Mouse (Mus musculus) liver, adult 2 months (tissue): ENCODE measurements around the gene Cnih4. TPM values are rescaled to one million over a fixed set of nuclear protein-coding genes. Genes with fewer than 3 reads are reported as not detected.

Experiments
- DNase-seq: peaks from one replicate; pipeline ENCODE4 v3.0.0-alpha.2; 2011; ENCODE audit warnings: low read depth, low spot score; ENCODE audit errors: extremely low read depth
- H3K27ac ChIP-seq: fragments of 200-500 bp; replicated peaks from 2 replicates; pipeline ENCODE4 v1.5.1; 2012; ENCODE audit warnings: low read depth, mild to moderate bottlenecking, control low read depth, inconsistent platforms, low read length; ENCODE audit not compliant: insufficient read depth
- H3K27me3 ChIP-seq: fragments of 200-500 bp; 2 replicates; pipeline ENCODE4 v1.6.1; 2012; ENCODE audit warnings: mild to moderate bottlenecking, moderate library complexity, low read length, inconsistent platforms; ENCODE audit not compliant: control insufficient read depth, insufficient read depth
- H3K36me3 ChIP-seq: fragments of 200-500 bp; 2 replicates; pipeline ENCODE4 v1.6.1; 2012; ENCODE audit warnings: low read length, inconsistent platforms; ENCODE audit not compliant: control insufficient read depth, insufficient read depth
- H3K4me1 ChIP-seq: fragments of 200-500 bp; 2 replicates; pipeline ENCODE4 v1.6.1; 2011; ENCODE audit warnings: low read length; ENCODE audit not compliant: control insufficient read depth, insufficient read depth
- H3K4me3 ChIP-seq: fragments of 200-500 bp; 2 replicates; pipeline ENCODE4 v1.5.1; 2011; ENCODE audit warnings: low read depth, mild to moderate bottlenecking, control low read depth, low read length, moderate library complexity; ENCODE audit not compliant: insufficient read depth
- H3K79me2 ChIP-seq: fragments of 200-500 bp; 2 replicates; pipeline ENCODE4 v1.6.1; 2012; ENCODE audit warnings: inconsistent platforms, mild to moderate bottlenecking, low read length, moderate library complexity; ENCODE audit not compliant: control insufficient read depth, insufficient read depth
- H3K9ac ChIP-seq: fragments of 200-500 bp; 2 replicates; pipeline ENCODE4 v1.6.1; 2012; ENCODE audit warnings: low read depth, mild to moderate bottlenecking, control low read depth, inconsistent platforms, low read length
- CTCF ChIP-seq: fragments of 200-500 bp; IDR thresholded peaks from 2 replicates; pipeline ENCODE4 v1.5.1; 2011; ENCODE audit warnings: low read depth, low read length, control low read depth
- POLR2A ChIP-seq: fragments of 200-500 bp; IDR thresholded peaks from 2 replicates; pipeline ENCODE4 v1.6.1; 2011; ENCODE audit warnings: low read length, control low read depth; ENCODE audit not compliant: insufficient read depth; ENCODE audit errors: extremely low read depth
- WGBS: fragments of 180-500 bp; shearing (Covaris S2); methylation state at CpG from one replicate; pipeline ENCODE4 v1.1.7; 2018; 5-methylcytosine and 5-hydroxymethylcytosine counted together
- polyA plus RNA-seq: library from polyadenylated mRNA; depleted of rRNA; stranded (reverse); fragments of >200 nt; gene quantifications from 2 replicates; pipeline ENCODE4 v1.2.3, GENCODE M21; 2012
- total RNA-seq: library from RNA; depleted of rRNA; stranded (reverse); fragments of >200 nt; gene quantifications from 2 replicates; pipeline ENCODE4 v1.2.3, GENCODE M21; 2014

Gene Cnih4
- total and polyA plus RNA-seq, 2 experiments: 6.8 to 6.9 TPM

GRCm38 (mm10) chr1:181138730-181139129 lies 5.8 kb upstream of the Cnih4 start:
- WGBS: 84% methylated on average over 7 of the region's 7 CpGs
- H3K27ac ChIP-seq: no peak overlapping the region
- no peaks in the 10 kb centered on the region for H3K79me2 ChIP-seq
- TF ChIP-seq POLR2A (no peak), CTCF (no peak)
- H3K4me1 ChIP-seq: peaks cover 4% of the 10 kb centered on the region; the same call in 1 of the 2 replicates
- peaks cover 33% of the 10 kb centered on the region for H3K36me3 ChIP-seq
- no peak overlapping the region for H3K4me3 ChIP-seq
- DNase-seq: peak; percentile 28
- H3K9ac ChIP-seq: no peak overlapping the region
- H3K27me3 ChIP-seq: no peaks in the 10 kb centered on the region

GRCm38 (mm10) chr1:181143609-181143949 lies 914 bp upstream of the Cnih4 start:
- H3K27ac ChIP-seq: peak overlapping the region; percentile 49; the same call in 1 of the 2 replicates

GRCm38 (mm10) chr1:181144966-181145365 lies 473 bp downstream of the Cnih4 start:
- 8% methylated on average over 12 of the region's 12 CpGs for WGBS
- Histone ChIP-seq H3K27me3 (no peaks in the 10 kb centered on the region), H3K36me3 (peaks cover 2% of the 10 kb centered on the region; the same call in 1 of the 2 replicates), H3K4me3 (peak overlapping the region; percentile 37), H3K9ac (peak overlapping the region; percentile 58), H3K27ac (no peak overlapping the region), H3K4me1 (peaks cover 6% of the 10 kb centered on the region; the same call in 1 of the 2 replicates), H3K79me2 (peaks cover 3% of the 10 kb centered on the region; the same call in 1 of the 2 replicates)
- no peak for TF ChIP-seq CTCF
- TF ChIP-seq POLR2A: no peak
- peak; percentile 40 for DNase-seq

More at GRCm38 (mm10) chr1:181143609-181143949, 914 bp upstream of the Cnih4 start:
- Histone ChIP-seq H3K4me1 (peaks cover 6% of the 10 kb centered on the region; the same call in 1 of the 2 replicates), H3K79me2 (peaks cover 3% of the 10 kb centered on the region; the same call in 1 of the 2 replicates), H3K4me3 (peak overlapping the region; percentile 92), H3K36me3 (peaks cover 12% of the 10 kb centered on the region), H3K9ac (peak overlapping the region; percentile 84), H3K27me3 (no peaks in the 10 kb centered on the region)
- no peak for DNase-seq
- 1% methylated on average over 12 of the region's 12 CpGs for WGBS
- no peak for TF ChIP-seq POLR2A

GRCm38 (mm10) chr1:181146187-181146586 lies 1.7 kb downstream of the Cnih4 start:
- Histone ChIP-seq H3K4me1 (peaks cover 6% of the 10 kb centered on the region; the same call in 1 of the 2 replicates), H3K27me3 (no peaks in the 10 kb centered on the region), H3K79me2 (peaks cover 7% of the 10 kb centered on the region; the same call in 1 of the 2 replicates), H3K9ac (no peak overlapping the region), H3K4me3 (no peak overlapping the region), H3K27ac (no peak overlapping the region), H3K36me3 (no peaks in the 10 kb centered on the region)
- TF ChIP-seq CTCF (no peak), POLR2A (no peak)
- WGBS: 87% methylated on average over 2 of the region's 2 CpGs
- DNase-seq: no peak

- Histone ChIP-seq H3K4me3 (no peak overlapping the region), H3K79me2 (peaks cover 10% of the 10 kb centered on the region; the same call in 1 of the 2 replicates), H3K4me1 (peaks cover 4% of the 10 kb centered on the region; the same call in 1 of the 2 replicates), H3K36me3 (no peaks in the 10 kb centered on the region), H3K27ac (no peak overlapping the region), H3K27me3 (no peaks in the 10 kb centered on the region), H3K9ac (no peak overlapping the region)
- WGBS: 74% methylated on average over 5 of the region's 5 CpGs
- TF ChIP-seq POLR2A (no peak), CTCF (no peak)
- no peak for DNase-seq
Measured at GRCm38 (mm10) chr1:181148540-181148939, 4.0 kb downstream of the Cnih4 start.

- 84% methylated on average over 3 of the region's 3 CpGs for WGBS
- Histone ChIP-seq H3K79me2 (peaks cover 10% of the 10 kb centered on the region; the same call in 1 of the 2 replicates), H3K27ac (no peak overlapping the region), H3K27me3 (no peaks in the 10 kb centered on the region), H3K9ac (no peak overlapping the region), H3K36me3 (no peaks in the 10 kb centered on the region), H3K4me3 (no peak overlapping the region), H3K4me1 (peaks cover 4% of the 10 kb centered on the region; the same call in 1 of the 2 replicates)
- no peak for DNase-seq
- TF ChIP-seq POLR2A (no peak), CTCF (no peak)
Measured at GRCm38 (mm10) chr1:181149373-181150017, 5.0 kb downstream of the Cnih4 start.
